Mouse (Mus musculus): ENCODE results near the gene Trmt10a.

The Trmt10a gene

GRCm38 (mm10) chr3:138143315-138144059, at the start of gene Trmt10a:
Gene Trmt10a (plus strand): TSS chr3:138143448.
- peak; percentile 96 for DNase-seq (ENCODE audit: low spot score)

- peak; percentile 44 for DNase-seq (ENCODE audit: low spot score)
Measured at GRCm38 (mm10) chr3:138095301-138095700, 47.9 kb upstream of the Trmt10a start.

- DNase-seq (ENCODE audit: low spot score), result no peak
Measured at GRCm38 (mm10) chr3:138095718-138096117, 47.5 kb upstream of the Trmt10a start.

GRCm38 (mm10) chr3:138096263-138097028, 46.8 kb upstream of the Trmt10a start:
- DNase-seq (ENCODE audit: low spot score), result no peak

- DNase-seq (ENCODE audit: low spot score), result no peak
Measured at GRCm38 (mm10) chr3:138097718-138098117, 45.5 kb upstream of the Trmt10a start.

- no peak for DNase-seq (ENCODE audit: low spot score)
Measured at GRCm38 (mm10) chr3:138101936-138102335, 41.3 kb upstream of the Trmt10a start.

- DNase-seq (ENCODE audit: low spot score), result no peak
Measured at GRCm38 (mm10) chr3:138103690-138104089, 39.6 kb upstream of the Trmt10a start.

- DNase-seq (ENCODE audit: low spot score), result no peak
Measured at GRCm38 (mm10) chr3:138105056-138105455, 38.2 kb upstream of the Trmt10a start.

- no peak for DNase-seq (ENCODE audit: low spot score)
Measured at GRCm38 (mm10) chr3:138106887-138107286, 36.4 kb upstream of the Trmt10a start.

GRCm38 (mm10) chr3:138110910-138111782, 32.1 kb upstream of the Trmt10a start:
- no peak for DNase-seq (ENCODE audit: low spot score)

- DNase-seq (ENCODE audit: low spot score), result no peak
Measured at GRCm38 (mm10) chr3:138114106-138114505, 29.1 kb upstream of the Trmt10a start.

- no peak for DNase-seq (ENCODE audit: low spot score)
Measured at GRCm38 (mm10) chr3:138116871-138117270, 26.4 kb upstream of the Trmt10a start.

- DNase-seq (ENCODE audit: low spot score), result no peak
Measured at GRCm38 (mm10) chr3:138118392-138118791, 24.9 kb upstream of the Trmt10a start.

- DNase-seq (ENCODE audit: low spot score), result no peak
Measured at GRCm38 (mm10) chr3:138118831-138119230, 24.4 kb upstream of the Trmt10a start.

- DNase-seq (ENCODE audit: low spot score), result no peak
Measured at GRCm38 (mm10) chr3:138119444-138120105, 23.7 kb upstream of the Trmt10a start.

GRCm38 (mm10) chr3:138121461-138121860, 21.8 kb upstream of the Trmt10a start:
- no peak for DNase-seq (ENCODE audit: low spot score)

- DNase-seq (ENCODE audit: low spot score), result no peak
Measured at GRCm38 (mm10) chr3:138123842-138124241, 19.4 kb upstream of the Trmt10a start.

GRCm38 (mm10) chr3:138129110-138129509, 14.1 kb upstream of the Trmt10a start:
- no peak for DNase-seq (ENCODE audit: low spot score)

GRCm38 (mm10) chr3:138130692-138131091, 12.6 kb upstream of the Trmt10a start:
- no peak for DNase-seq (ENCODE audit: low spot score)

- no peak for DNase-seq (ENCODE audit: low spot score)
Measured at GRCm38 (mm10) chr3:138131168-138131567, 12.1 kb upstream of the Trmt10a start.

- DNase-seq (ENCODE audit: low spot score), result no peak
Measured at GRCm38 (mm10) chr3:138133463-138133862, 9.8 kb upstream of the Trmt10a start.

GRCm38 (mm10) chr3:138133916-138134315, 9.3 kb upstream of the Trmt10a start:
- DNase-seq (ENCODE audit: low spot score), result no peak

Measured in layer of hippocampus, adult 9-10 months (tissue).